Mouse (Mus musculus) bone marrow, adult 2 months (tissue): Measurements from ENCODE around the gene Ephb2. TPM values are rescaled to one million over a fixed set of nuclear protein-coding genes. Genes with fewer than 3 reads are reported as not detected.

Experiments used
- H3K27ac ChIP-seq: fragments of 200-500 bp; 2 replicates; pipeline ENCODE4 v1.5.1; 2012; ENCODE audit warnings: low read depth, mild to moderate bottlenecking, control low read depth, inconsistent platforms, low read length; ENCODE audit not compliant: control insufficient read depth, poor library complexity, insufficient read depth
- H3K4me1 ChIP-seq: fragments of 200-500 bp; 2 replicates; pipeline ENCODE4 v1.6.1; 2011; ENCODE audit warnings: low read length; ENCODE audit not compliant: control insufficient read depth, insufficient read depth
- H3K4me3 ChIP-seq: fragments of 200-500 bp; replicated peaks from 2 replicates; pipeline ENCODE3; 2011; ENCODE audit warnings: mild to moderate bottlenecking, low read depth, low read length, control low read depth; ENCODE audit not compliant: control insufficient read depth
- CTCF ChIP-seq: fragments of 200-500 bp; IDR thresholded peaks from 2 replicates; pipeline ENCODE4 v1.5.1; 2011; ENCODE audit warnings: low read length, control low read depth; ENCODE audit not compliant: control insufficient read depth, insufficient read depth
- POLR2A ChIP-seq: fragments of 200-500 bp; IDR thresholded peaks from 2 replicates; pipeline ENCODE4 v1.6.1; 2011; ENCODE audit warnings: low read depth, mild to moderate bottlenecking, control low read depth, low read length, borderline replicate concordance; ENCODE audit not compliant: control insufficient read depth
- WGBS: fragments of 180-500 bp; shearing (Covaris S2); methylation state at CpG from one replicate; pipeline ENCODE4 v1.1.7; 2018; 5-methylcytosine and 5-hydroxymethylcytosine counted together
- polyA plus RNA-seq: library from polyadenylated mRNA; stranded (reverse); fragments of >200 nt; gene quantifications from 2 replicates; pipeline ENCODE4 v1.2.4, GENCODE M21; 2011; ENCODE audit warnings: low replicate concordance; ENCODE audit not compliant: missing spikeins, insufficient read depth, insufficient read length

Ephb2 gene
- polyA plus RNA-seq, 1 experiment: 5.1 TPM

- Histone ChIP-seq H3K4me3 (no peak overlapping the region), H3K27ac (no peak overlapping the region), H3K4me1 (no peaks in the 10 kb centered on the region)
- WGBS: 72% methylated on average over 7 of the region's 7 CpGs
- TF ChIP-seq POLR2A (no peak), CTCF (no peak)
Observed at GRCm38 (mm10) chr4:136732536-136733121, 103.2 kb downstream of the Ephb2 start.

GRCm38 (mm10) chr4:136731761-136732160 lies 104.0 kb downstream of the Ephb2 start:
- TF ChIP-seq POLR2A (no peak), CTCF (no peak)
- Histone ChIP-seq H3K4me3 (no peak overlapping the region), H3K27ac (no peak overlapping the region), H3K4me1 (no peaks in the 10 kb centered on the region)
- WGBS: 78% methylated on average over 5 of the region's 5 CpGs

GRCm38 (mm10) chr4:136731008-136731609 lies 104.7 kb downstream of the Ephb2 start:
- 79% methylated on average over 13 of the region's 13 CpGs for WGBS
- Histone ChIP-seq H3K4me3 (no peak overlapping the region), H3K4me1 (no peaks in the 10 kb centered on the region), H3K27ac (no peak overlapping the region)
- TF ChIP-seq POLR2A (no peak), CTCF (no peak)

GRCm38 (mm10) chr4:136730501-136730900 lies 105.3 kb downstream of the Ephb2 start:
- Histone ChIP-seq H3K27ac (no peak overlapping the region), H3K4me3 (no peak overlapping the region), H3K4me1 (no peaks in the 10 kb centered on the region)
- 82% methylated on average over 9 of the region's 9 CpGs for WGBS
- TF ChIP-seq CTCF (no peak), POLR2A (no peak)

GRCm38 (mm10) chr4:136729574-136729973 lies 106.2 kb downstream of the Ephb2 start:
- Histone ChIP-seq H3K4me1 (no peaks in the 10 kb centered on the region), H3K27ac (no peak overlapping the region), H3K4me3 (no peak overlapping the region)
- 76% methylated on average over 2 of the region's 2 CpGs for WGBS
- TF ChIP-seq CTCF (no peak), POLR2A (no peak)

GRCm38 (mm10) chr4:136726941-136727340 lies 108.8 kb downstream of the Ephb2 start:
- no peak for TF ChIP-seq POLR2A
- Histone ChIP-seq H3K27ac (no peak overlapping the region), H3K4me1 (no peaks in the 10 kb centered on the region), H3K4me3 (no peak overlapping the region)
- 83% methylated on average over 8 of the region's 8 CpGs for WGBS

GRCm38 (mm10) chr4:136724731-136725130 lies 111.1 kb downstream of the Ephb2 start:
- WGBS: 88% methylated on average over 17 of the region's 17 CpGs
- no peaks in the 10 kb centered on the region for H3K4me1 ChIP-seq
- H3K27ac ChIP-seq: no peak overlapping the region
- H3K4me3 ChIP-seq: no peak overlapping the region
- TF ChIP-seq CTCF: no peak
- TF ChIP-seq POLR2A: no peak

GRCm38 (mm10) chr4:136722361-136723082 lies 113.3 kb downstream of the Ephb2 start:
- H3K4me3 ChIP-seq: no peak overlapping the region
- TF ChIP-seq CTCF (no peak), POLR2A (no peak)
- no peak overlapping the region for H3K27ac ChIP-seq
- H3K4me1 ChIP-seq: no peaks in the 10 kb centered on the region
- 79% methylated on average over 17 of the region's 17 CpGs for WGBS
